Comparison of ENCODE assay signal across 8 mouse cellular contexts in genomic region chr8:120539775-120540625, GRCm38 (mm10). TPM values are rescaled to one million over a fixed set of nuclear protein-coding genes. Genes with fewer than 3 reads are reported as not detected.
DNase-seq lines count a peak whose midpoint lies in the region; ATAC-seq and TF ChIP-seq lines count a peak whose summit lies in the region.

No protein-coding gene starts in this region.

- H3K4me2 ChIP-seq in lung, embryonic 15.5 days, result peak overlapping the region; percentile 98
- peak overlapping the region; percentile 87 for H3K4me2 ChIP-seq in hindbrain, embryonic 12.5 days (replicated peaks)
- peak overlapping the region; percentile 100 for H3K4me2 ChIP-seq in liver, embryonic 11.5 days
- H3K4me2 ChIP-seq in stomach, postnatal 0 days (replicated peaks; ENCODE audit: low read depth), result peak overlapping the region; percentile 97

- H3K27me3 ChIP-seq in lung, embryonic 15.5 days, result no peaks in the 10 kb centered on the region
- H3K27me3 ChIP-seq in hindbrain, embryonic 12.5 days, result no peaks in the 10 kb centered on the region
- no peaks in the 10 kb centered on the region for H3K27me3 ChIP-seq in liver, embryonic 11.5 days (replicated peaks; ENCODE audit: control insufficient read depth, insufficient read depth, low read length)
- no peaks in the 10 kb centered on the region for H3K27me3 ChIP-seq in stomach, postnatal 0 days (ENCODE audit: control insufficient read depth, insufficient read depth, low read length)

- peak overlapping the region; percentile 66 for H3K4me3 ChIP-seq in lung, embryonic 15.5 days
- no peak overlapping the region for H3K4me3 ChIP-seq in lung, adult 2 months (replicated peaks; ENCODE audit: extremely low read depth, low read depth, low read length)
- peak overlapping the region; percentile 57 for H3K4me3 ChIP-seq in hindbrain, embryonic 12.5 days
- peak overlapping the region; percentile 81 for H3K4me3 ChIP-seq in liver, embryonic 11.5 days (ENCODE audit: low read depth, low read length)
- no peak overlapping the region for H3K4me3 ChIP-seq in stomach, postnatal 0 days (ENCODE audit: low read depth, low read length)

- H3K9me3 ChIP-seq in lung, embryonic 15.5 days, result no peaks in the 10 kb centered on the region
- no peaks in the 10 kb centered on the region for H3K9me3 ChIP-seq in hindbrain, embryonic 12.5 days (replicated peaks)
- H3K9me3 ChIP-seq in liver, embryonic 11.5 days (ENCODE audit: control insufficient read depth, low read length), result no peaks in the 10 kb centered on the region
- H3K9me3 ChIP-seq in stomach, postnatal 0 days (ENCODE audit: control insufficient read depth, low read length), result no peaks in the 10 kb centered on the region

- H3K9ac ChIP-seq in lung, embryonic 15.5 days, result no peak overlapping the region
- H3K9ac ChIP-seq in hindbrain, embryonic 12.5 days, result peak overlapping the region; percentile 75
- peak overlapping the region; percentile 89 for H3K9ac ChIP-seq in liver, embryonic 11.5 days (ENCODE audit: low read depth, low read length)
- peak overlapping the region; percentile 35; the same call in 1 of the 2 replicates for H3K9ac ChIP-seq in stomach, postnatal 0 days (ENCODE audit: low read length)

- DNase-seq in lung, adult 2 months, result no peak
- DNase-seq in cerebellum, postnatal 10 days, result peak; percentile 79 to 88
- peak; percentile 61 for DNase-seq in liver, embryonic 11.5 days (ENCODE audit: low spot score)
- DNase-seq in stomach, postnatal 0 days (ENCODE audit: low spot score), result no peak
- no peak for DNase-seq in B cell, adult 2 months

- H3K27ac ChIP-seq in lung, embryonic 15.5 days, result peak overlapping the region; percentile 97
- peak overlapping the region; percentile 99 for H3K27ac ChIP-seq in hindbrain, embryonic 12.5 days
- H3K27ac ChIP-seq in liver, embryonic 11.5 days (ENCODE audit: low read depth, low read length), result peak overlapping the region; percentile 93
- peak overlapping the region; percentile 96 for H3K27ac ChIP-seq in stomach, postnatal 0 days (replicated peaks)

- peaks cover 81% of the 10 kb centered on the region for H3K4me1 ChIP-seq in lung, embryonic 15.5 days
- peaks cover 20% of the 10 kb centered on the region for H3K4me1 ChIP-seq in lung, adult 2 months (ENCODE audit: control insufficient read depth, insufficient read depth, low read length)
- peaks cover 87% of the 10 kb centered on the region for H3K4me1 ChIP-seq in hindbrain, embryonic 12.5 days
- peaks cover 87% of the 10 kb centered on the region for H3K4me1 ChIP-seq in liver, embryonic 11.5 days (replicated peaks; ENCODE audit: control insufficient read depth, insufficient read depth, low read length)
- H3K4me1 ChIP-seq in stomach, postnatal 0 days (replicated peaks; ENCODE audit: control insufficient read depth, insufficient read depth), result peaks cover 13% of the 10 kb centered on the region; the same call in 1 of the 2 replicates

- no peak for TF ChIP-seq CTCF in lung, adult 2 months (IDR thresholded peaks at IDR 0.05; ENCODE audit: insufficient read depth, low read length)
- TF ChIP-seq CTCF in stomach, postnatal 0 days (IDR thresholded peaks at IDR 0.05; ENCODE audit: low read depth), result no peak

- WGBS in lung, embryonic 15.5 days, result 31% methylated on average over 22 of the region's 23 CpGs
- 48% methylated on average over 23 of the region's 23 CpGs for WGBS in lung, adult 2 months
- 23% methylated on average over 23 of the region's 23 CpGs for WGBS in hindbrain, embryonic 12.5 days
- WGBS in liver, embryonic 11.5 days, result 9% methylated on average over 23 of the region's 23 CpGs
- WGBS in stomach, postnatal 0 days, result 49% methylated on average over 23 of the region's 23 CpGs

- no peak for TF ChIP-seq EP300 in stomach, postnatal 0 days (optimal IDR thresholded peaks at IDR 0.05)

- TF ChIP-seq POLR2A in lung, adult 2 months (IDR thresholded peaks at IDR 0.05; ENCODE audit: borderline replicate concordance, extremely low read depth, low read depth, low read length), result no peak

- H3K36me3 ChIP-seq in lung, embryonic 15.5 days, result no peaks in the 10 kb centered on the region
- no peaks in the 10 kb centered on the region for H3K36me3 ChIP-seq in hindbrain, embryonic 12.5 days
- H3K36me3 ChIP-seq in liver, embryonic 11.5 days (ENCODE audit: control insufficient read depth, insufficient read depth, low read length), result no peaks in the 10 kb centered on the region
- H3K36me3 ChIP-seq in stomach, postnatal 0 days (ENCODE audit: control insufficient read depth, insufficient read depth, low read length), result no peaks in the 10 kb centered on the region

- no peak for ATAC-seq in lung, embryonic 15.5 days (ENCODE audit: borderline replicate concordance, extremely low read depth, low FRiP score, low TSS enrichment)
- ATAC-seq in hindbrain, embryonic 12.5 days (ENCODE audit: low FRiP score), result no peak
- ATAC-seq in liver, embryonic 11.5 days (replicated peaks; ENCODE audit: low FRiP score), result peak; percentile 77
- no peak for ATAC-seq in stomach, postnatal 0 days (ENCODE audit: low FRiP score, low TSS enrichment)
- ATAC-seq in granulocyte monocyte progenitor cell, adult 5-6 weeks (replicated peaks; ENCODE audit: poor library complexity, severe bottlenecking), result no peak

RNA-seq across cellular contexts. Expression of gene Gins2, which starts 49.1 kb away (rescaled TPM):
- polyA plus RNA-seq in lung, embryonic 15.5 days (2015; fragmentation: Nextera tagmentation; extraction: Ambion mirVana), result 117 and 124 TPM in 2 replicates
- 4.4 and 4.5 TPM in 2 replicates for polyA plus RNA-seq in lung, adult 2 months (2012; rRNA removed)
- polyA plus RNA-seq in hindbrain, embryonic 12.5 days (2016; fragmentation: Nextera tagmentation; extraction: Ambion mirVana), result 49.6 and 65.3 TPM in 2 replicates
- 125 and 127 TPM in 2 replicates for polyA plus RNA-seq in liver, embryonic 11.5 days (2014; fragmentation: Nextera tagmentation; extraction: Ambion mirVana)
- 31.0 and 35.5 TPM in 2 replicates for polyA plus RNA-seq in stomach, postnatal 0 days (2015; fragmentation: Nextera tagmentation; extraction: Ambion mirVana)
- total RNA-seq in granulocyte monocyte progenitor cell, adult 5-6 weeks (2014; fragmentation: Nextera tagmentation), result 54.6 and 81.8 TPM in 2 replicates
- total RNA-seq in granulocyte monocyte progenitor cell, adult 5-6 weeks (2017), result 42.4 and 47.6 TPM in 2 replicates

Comparison
In these comparisons a context has a peak if more than half of its experiments do, and no peak if none do; other contexts are left out.
1. H3K4me3 ChIP-seq: peak in lung, embryonic 15.5 days (single experiment), hindbrain, embryonic 12.5 days (single experiment) and liver, embryonic 11.5 days (single experiment); none in lung, adult 2 months (single experiment) and stomach, postnatal 0 days (single experiment).
2. DNase-seq: peak in cerebellum, postnatal 10 days (2 of 2) and liver, embryonic 11.5 days (single experiment); none in lung, adult 2 months (single experiment), stomach, postnatal 0 days (single experiment) and B cell, adult 2 months (0 of 2).
3. Peak in every context shown above with its lines, with median percentiles within 50 percentile points of each other: H3K27ac ChIP-seq and H3K4me2 ChIP-seq.